Mouse (Mus musculus) ES-E14 (cell line): ENCODE measurements at regions not wholly inside any gene's neighbourhood (a gene's known extent, or its start where the extent isn't known, plus 50 kb on each side); places are given as distances from the start of the nearest gene placed in this dataset.

Source experiments
- DNase-seq: peaks from one replicate; pipeline ENCODE4 v3.0.0-alpha.2; 2013; ENCODE audit warnings: low read depth, low spot score
- H3K27ac ChIP-seq: 2 replicates; pipeline ENCODE4 v1.5.1; 2012; ENCODE audit warnings: low read depth, mild to moderate bottlenecking, low read length, moderate library complexity, mixed read lengths; ENCODE audit not compliant: poor library complexity, insufficient read depth, severe bottlenecking
- H3K36me3 ChIP-seq: 2 replicates; pipeline ENCODE4 v1.6.1; 2012; ENCODE audit warnings: mild to moderate bottlenecking, low read length, moderate library complexity, mixed read lengths; ENCODE audit not compliant: control insufficient read depth, poor library complexity, insufficient read depth, severe bottlenecking
- H3K4me1 ChIP-seq, 2 experiments: fragments of 150-350 bp in 1 of 2; sonication (generic) in 1 of 2; 2 replicates each; pipeline ENCODE4 v1.6.1; 2012; ENCODE audit warnings: low read length in 2 of 2, mild to moderate bottlenecking in 1 of 2, mixed read lengths in 1 of 2; ENCODE audit not compliant: control insufficient read depth in 2 of 2, insufficient read depth in 2 of 2, poor library complexity in 1 of 2
- H3K4me3 ChIP-seq, 2 experiments: fragments of 150-350 bp in 1 of 2; sonication (generic) in 1 of 2; 2 replicates each; pipeline ENCODE4 v1.5.1; 2012; ENCODE audit warnings: low read length in 2 of 2, low read depth in 1 of 2, mild to moderate bottlenecking in 1 of 2, mixed read lengths in 1 of 2; ENCODE audit not compliant: insufficient read depth in 1 of 2, poor library complexity in 1 of 2, severe bottlenecking in 1 of 2
- H3K9ac ChIP-seq: 2 replicates; pipeline ENCODE4 v1.6.1; 2012; ENCODE audit warnings: low read depth, mild to moderate bottlenecking, low read length, mixed read lengths; ENCODE audit not compliant: poor library complexity, insufficient read depth, severe bottlenecking
- H3K9me3 ChIP-seq: fragments of 150-350 bp; sonication (generic); 2 replicates; pipeline ENCODE4 v1.6.1; 2012; ENCODE audit warnings: low read depth, mild to moderate bottlenecking, low read length; ENCODE audit not compliant: control insufficient read depth, insufficient read depth
- CHD2 ChIP-seq: IDR thresholded peaks from 2 replicates; pipeline ENCODE4 v1.6.1; 2014; ENCODE audit warnings: mild to moderate bottlenecking, low read depth, low read length, inconsistent platforms
- HCFC1 ChIP-seq: IDR thresholded peaks from 2 replicates; pipeline ENCODE4 v1.6.1; 2012; ENCODE audit warnings: low read length, inconsistent platforms, borderline replicate concordance; ENCODE audit not compliant: insufficient read depth
- MAFK ChIP-seq: IDR thresholded peaks from 2 replicates; pipeline ENCODE4 v1.6.1; 2014; ENCODE audit warnings: mild to moderate bottlenecking, low read depth, low read length, inconsistent platforms; ENCODE audit not compliant: insufficient read depth
- ZC3H11A ChIP-seq: IDR thresholded peaks from 2 replicates; pipeline ENCODE4 v1.6.1; 2012; ENCODE audit warnings: low read depth, mild to moderate bottlenecking, inconsistent platforms, low read length, borderline replicate concordance
- ZNF384 ChIP-seq: IDR thresholded peaks from 2 replicates; pipeline ENCODE4 v1.6.1; 2012; ENCODE audit warnings: low read depth, low read length, inconsistent platforms
- in situ Hi-C, 2 experiments: fragments of 600-800 bp; cut with MboI; formaldehyde crosslinking; loops; one replicate each; pipeline ENCODE4 v1.15.1; 2025; ENCODE audit warnings: low sequenced_read_pairs in 2 of 2, inconsistent platforms in 1 of 2; ENCODE audit not compliant: unreplicated experiment in 2 of 2

GRCm38 (mm10) chr4:39065761-39066376 lies 384.2 kb upstream of the 1700009N14Rik start:
- Histone ChIP-seq H3K9ac (no peak overlapping the region), H3K4me3 (no peak overlapping the region), H3K4me1 (no peaks in the 10 kb centered on the region), H3K27ac (no peak overlapping the region), H3K9me3 (no peaks in the 10 kb centered on the region), H3K36me3 (no peaks in the 10 kb centered on the region)
- TF ChIP-seq ZNF384, result no peak
- TF ChIP-seq HCFC1, result no peak
- no peak for TF ChIP-seq MAFK
- TF ChIP-seq CHD2, result no peak
- TF ChIP-seq ZC3H11A, result no peak
- no peak for DNase-seq
- in situ Hi-C loops, result no loop called here

DNA sequence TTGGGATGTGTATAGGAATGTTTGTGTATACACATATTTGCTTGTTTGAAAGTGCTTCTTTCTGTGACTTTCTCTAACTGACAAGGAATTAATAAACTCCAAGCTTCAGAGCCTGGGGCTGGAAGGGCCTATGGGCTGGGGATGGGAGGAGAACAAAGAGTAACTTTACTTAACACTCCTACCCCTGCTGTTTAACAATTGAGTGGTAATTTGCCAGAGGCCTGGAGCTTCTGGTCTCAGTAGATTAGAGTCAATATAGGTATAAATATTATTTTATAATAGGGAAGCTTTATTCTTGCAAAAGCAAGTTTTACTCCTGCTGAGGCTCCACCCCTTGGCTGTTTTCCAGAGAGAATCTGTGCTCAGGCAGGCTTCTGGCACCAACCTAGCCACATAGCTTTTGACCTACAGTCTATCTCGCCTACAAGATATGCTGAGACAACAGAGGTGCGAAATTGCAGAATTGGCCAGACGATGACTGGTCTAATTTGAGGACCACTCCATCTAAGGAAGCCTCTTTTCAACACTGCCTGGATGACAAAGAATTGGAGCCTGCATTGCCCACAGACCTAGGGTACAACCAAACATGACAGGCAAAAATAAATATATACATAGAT lies 382.7 kb upstream of the 1700009N14Rik start:
- no peak for DNase-seq
- in situ Hi-C loops, result no loop called here
- no peak for TF ChIP-seq MAFK
- TF ChIP-seq CHD2, result no peak
- TF ChIP-seq ZNF384, result no peak
- no peak for TF ChIP-seq ZC3H11A
- TF ChIP-seq HCFC1, result no peak
- H3K9ac ChIP-seq, result no peak overlapping the region
- no peak overlapping the region for H3K27ac ChIP-seq
- H3K36me3 ChIP-seq, result no peaks in the 10 kb centered on the region
- H3K4me1 ChIP-seq, result no peaks in the 10 kb centered on the region
- no peaks in the 10 kb centered on the region for H3K9me3 ChIP-seq
- no peak overlapping the region for H3K4me3 ChIP-seq

DNA sequence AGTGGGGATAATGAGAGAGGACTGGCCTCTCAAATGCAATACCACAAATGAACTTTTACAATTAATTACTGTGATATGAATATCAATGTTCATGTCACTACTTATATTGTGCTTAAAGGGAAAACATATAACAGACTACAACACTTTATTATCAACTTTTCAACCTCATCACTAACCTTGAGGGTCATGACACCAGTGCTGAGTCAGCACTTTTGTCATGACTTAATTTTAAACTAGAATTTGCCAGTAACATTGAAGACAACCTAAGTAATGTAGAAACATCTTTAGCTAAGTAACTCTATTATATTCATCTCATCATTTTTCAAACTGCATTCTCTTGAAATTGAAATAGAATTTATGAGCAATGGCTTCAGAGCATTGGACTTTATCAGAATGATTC lies 378.6 kb upstream of the 1700009N14Rik start:
- Histone ChIP-seq H3K27ac (no peak overlapping the region), H3K36me3 (no peaks in the 10 kb centered on the region), H3K4me1 (no peaks in the 10 kb centered on the region), H3K9me3 (no peaks in the 10 kb centered on the region), H3K4me3 (no peak overlapping the region), H3K9ac (no peak overlapping the region)
- in situ Hi-C loops, result no loop called here
- no peak for DNase-seq
- TF ChIP-seq CHD2 (no peak), MAFK (peak; percentile 98), HCFC1 (no peak)

DNA sequence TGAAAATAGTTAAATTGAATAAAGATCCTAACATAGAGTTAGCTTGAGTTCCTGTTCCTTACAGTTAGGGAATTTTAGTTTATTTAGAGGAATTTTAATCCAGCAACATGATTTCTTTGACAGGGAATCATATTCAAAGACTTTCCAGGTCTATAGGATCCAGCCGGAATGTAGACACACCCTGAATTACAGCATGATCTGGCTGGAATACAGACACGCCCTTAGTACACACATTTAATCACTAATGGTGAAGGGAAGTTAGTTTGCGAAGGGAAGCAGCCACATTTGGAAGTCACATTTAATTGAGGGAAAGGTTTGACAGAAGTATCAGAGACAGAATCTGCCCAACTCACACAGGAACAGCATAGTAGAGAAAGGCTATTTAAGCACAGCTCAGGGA lies 361.8 kb upstream of the 1700009N14Rik start:
- Histone ChIP-seq H3K27ac (no peak overlapping the region), H3K36me3 (no peaks in the 10 kb centered on the region), H3K4me1 (0 out of 4 replicates have a peak, but pooled peaks cover 0 to 1% of the 10 kb centered on the region in 2 experiments), H3K9me3 (no peaks in the 10 kb centered on the region), H3K9ac (no peak overlapping the region), H3K4me3 (no peak overlapping the region)
- DNase-seq, result no peak
- TF ChIP-seq ZNF384 (no peak), ZC3H11A (no peak), MAFK (no peak), HCFC1 (no peak), CHD2 (no peak)
- in situ Hi-C loops, result no loop called here
